Mouse (Mus musculus): Measurements from ENCODE around the gene Ttc4. TPM values are rescaled to one million over a fixed set of nuclear protein-coding genes. Genes with fewer than 3 reads are reported as not detected.
A peak's percentile ranks its signal among the peaks of the same experiment; 100 is the strongest.

Gene Ttc4
- polyA plus RNA-seq, 1 experiment from 2014 or later, result 71.2 TPM

- no peak for ATAC-seq (ENCODE audit: low read depth)
- 56% methylated on average over 6 of the region's 6 CpGs for WGBS
- H3K4me2 ChIP-seq (ENCODE audit: low read depth, low read length), result no peak overlapping the region
Measured at GRCm38 (mm10) chr4:106644218-106644610, 34.5 kb downstream of the Ttc4 start.

GRCm38 (mm10) chr4:106643483-106644217 lies 35.1 kb downstream of the Ttc4 start:
- peak; percentile 47; the same call in 1 of the 2 replicates for ATAC-seq (ENCODE audit: low read depth)
- H3K27me3 ChIP-seq (replicated peaks; ENCODE audit: control insufficient read depth, insufficient read depth, low read length), result no peaks in the 10 kb centered on the region
- H3K4me3 ChIP-seq (ENCODE audit: low read depth, low read length), result no peak overlapping the region
- no peak overlapping the region for H3K9ac ChIP-seq (ENCODE audit: low read depth, low read length)
- H3K9me3 ChIP-seq (ENCODE audit: control insufficient read depth, low read length), result no peaks in the 10 kb centered on the region
- H3K4me2 ChIP-seq (ENCODE audit: low read depth, low read length), result no peak overlapping the region
- peaks cover 11% of the 10 kb centered on the region for H3K4me1 ChIP-seq (ENCODE audit: control insufficient read depth, insufficient read depth, low read length)
- peak; percentile 23 for DNase-seq (ENCODE audit: low spot score)
- H3K36me3 ChIP-seq (ENCODE audit: control insufficient read depth, insufficient read depth, low read length), result no peaks in the 10 kb centered on the region
- 26% methylated on average over 8 of the region's 8 CpGs for WGBS
- no peak overlapping the region for H3K27ac ChIP-seq (replicated peaks; ENCODE audit: low read depth, low read length)

More at GRCm38 (mm10) chr4:106644218-106644610, 34.5 kb downstream of the Ttc4 start:
- Histone ChIP-seq H3K9me3 (ENCODE audit: control insufficient read depth, low read length) (no peaks in the 10 kb centered on the region), H3K27me3 (replicated peaks; ENCODE audit: control insufficient read depth, insufficient read depth, low read length) (no peaks in the 10 kb centered on the region), H3K4me1 (ENCODE audit: control insufficient read depth, insufficient read depth, low read length) (peaks cover 11% of the 10 kb centered on the region), H3K36me3 (ENCODE audit: control insufficient read depth, insufficient read depth, low read length) (no peaks in the 10 kb centered on the region), H3K9ac (ENCODE audit: low read depth, low read length) (no peak overlapping the region), H3K4me3 (ENCODE audit: low read depth, low read length) (no peak overlapping the region), H3K27ac (replicated peaks; ENCODE audit: low read depth, low read length) (no peak overlapping the region)
- DNase-seq (ENCODE audit: low spot score), result no peak

GRCm38 (mm10) chr4:106634086-106634479 lies 44.7 kb downstream of the Ttc4 start:
- no peaks in the 10 kb centered on the region for H3K27me3 ChIP-seq (replicated peaks; ENCODE audit: control insufficient read depth, insufficient read depth, low read length)
- H3K9me3 ChIP-seq (ENCODE audit: control insufficient read depth, low read length), result no peaks in the 10 kb centered on the region
- H3K9ac ChIP-seq (ENCODE audit: low read depth, low read length), result 0 out of 2 replicates have a peak overlapping the region, but pooled peaks have one; percentile 8
- DNase-seq (ENCODE audit: low spot score), result no peak
- H3K4me1 ChIP-seq (ENCODE audit: control insufficient read depth, insufficient read depth, low read length), result peaks cover 22% of the 10 kb centered on the region
- H3K4me2 ChIP-seq (ENCODE audit: low read depth, low read length), result no peak overlapping the region
- H3K4me3 ChIP-seq (ENCODE audit: low read depth, low read length), result no peak overlapping the region
- ATAC-seq (ENCODE audit: low read depth), result no peak
- no peaks in the 10 kb centered on the region for H3K36me3 ChIP-seq (ENCODE audit: control insufficient read depth, insufficient read depth, low read length)
- WGBS, result 33% methylated on average over 5 of the region's 9 CpGs
- H3K27ac ChIP-seq (replicated peaks; ENCODE audit: low read depth, low read length), result peak overlapping the region; percentile 84

- Histone ChIP-seq H3K36me3 (ENCODE audit: control insufficient read depth, insufficient read depth, low read length) (no peaks in the 10 kb centered on the region), H3K4me1 (ENCODE audit: control insufficient read depth, insufficient read depth, low read length) (peaks cover 22% of the 10 kb centered on the region), H3K9ac (ENCODE audit: low read depth, low read length) (0 out of 2 replicates have a peak overlapping the region, but pooled peaks have one; percentile 8), H3K4me2 (ENCODE audit: low read depth, low read length) (no peak overlapping the region), H3K9me3 (ENCODE audit: control insufficient read depth, low read length) (no peaks in the 10 kb centered on the region), H3K4me3 (ENCODE audit: low read depth, low read length) (no peak overlapping the region), H3K27me3 (replicated peaks; ENCODE audit: control insufficient read depth, insufficient read depth, low read length) (no peaks in the 10 kb centered on the region), H3K27ac (replicated peaks; ENCODE audit: low read depth, low read length) (peak overlapping the region; percentile 84)
- ATAC-seq (ENCODE audit: low read depth), result no peak
- DNase-seq (ENCODE audit: low spot score), result peak; percentile 52
- WGBS, result 24% methylated on average over 8 of the region's 8 CpGs
Measured at GRCm38 (mm10) chr4:106633281-106634085, 45.3 kb downstream of the Ttc4 start.

- Histone ChIP-seq H3K27ac (replicated peaks; ENCODE audit: low read depth, low read length) (no peak overlapping the region; the same call in 1 of the 2 replicates), H3K4me3 (ENCODE audit: low read depth, low read length) (no peak overlapping the region), H3K36me3 (ENCODE audit: control insufficient read depth, insufficient read depth, low read length) (no peaks in the 10 kb centered on the region), H3K9me3 (ENCODE audit: control insufficient read depth, low read length) (no peaks in the 10 kb centered on the region), H3K27me3 (replicated peaks; ENCODE audit: control insufficient read depth, insufficient read depth, low read length) (no peaks in the 10 kb centered on the region), H3K4me2 (ENCODE audit: low read depth, low read length) (no peak overlapping the region), H3K4me1 (ENCODE audit: control insufficient read depth, insufficient read depth, low read length) (peaks cover 22% of the 10 kb centered on the region), H3K9ac (ENCODE audit: low read depth, low read length) (no peak overlapping the region)
- WGBS, result 33% methylated on average over 1 of the region's 3 CpGs
- ATAC-seq (ENCODE audit: low read depth) (no peak), DNase-seq (ENCODE audit: low spot score) (peak; percentile 53)
Measured at GRCm38 (mm10) chr4:106632313-106632712, 46.4 kb downstream of the Ttc4 start.

GRCm38 (mm10) chr4:106630333-106631220 lies 48.2 kb downstream of the Ttc4 start:
- H3K4me1 ChIP-seq (ENCODE audit: control insufficient read depth, insufficient read depth, low read length), result peaks cover 22% of the 10 kb centered on the region
- no peaks in the 10 kb centered on the region for H3K9me3 ChIP-seq (ENCODE audit: control insufficient read depth, low read length)
- H3K4me3 ChIP-seq (ENCODE audit: low read depth, low read length), result no peak overlapping the region
- peak overlapping the region; percentile 3; the same call in 1 of the 2 replicates for H3K9ac ChIP-seq (ENCODE audit: low read depth, low read length)
- H3K27me3 ChIP-seq (replicated peaks; ENCODE audit: control insufficient read depth, insufficient read depth, low read length), result no peaks in the 10 kb centered on the region; the same call in 1 of the 2 replicates
- ATAC-seq (ENCODE audit: low read depth) (peak; percentile 86), DNase-seq (ENCODE audit: low spot score) (peak; percentile 87)
- peak overlapping the region; percentile 18 for H3K4me2 ChIP-seq (ENCODE audit: low read depth, low read length)
- peak overlapping the region; percentile 49 for H3K27ac ChIP-seq (replicated peaks; ENCODE audit: low read depth, low read length)
- 17% methylated on average over 14 of the region's 14 CpGs for WGBS
- H3K36me3 ChIP-seq (ENCODE audit: control insufficient read depth, insufficient read depth, low read length), result no peaks in the 10 kb centered on the region

- Histone ChIP-seq H3K4me3 (ENCODE audit: low read depth, low read length) (no peak overlapping the region), H3K27me3 (replicated peaks; ENCODE audit: control insufficient read depth, insufficient read depth, low read length) (peaks cover 8% of the 10 kb centered on the region), H3K4me1 (ENCODE audit: control insufficient read depth, insufficient read depth, low read length) (peaks cover 22% of the 10 kb centered on the region), H3K9me3 (ENCODE audit: control insufficient read depth, low read length) (no peaks in the 10 kb centered on the region), H3K9ac (ENCODE audit: low read depth, low read length) (no peak overlapping the region), H3K4me2 (ENCODE audit: low read depth, low read length) (no peak overlapping the region), H3K36me3 (ENCODE audit: control insufficient read depth, insufficient read depth, low read length) (no peaks in the 10 kb centered on the region), H3K27ac (replicated peaks; ENCODE audit: low read depth, low read length) (no peak overlapping the region)
- no peak for DNase-seq (ENCODE audit: low spot score)
- 71% methylated on average over 5 of the region's 5 CpGs for WGBS
- no peak for ATAC-seq (ENCODE audit: low read depth)
Measured at GRCm38 (mm10) chr4:106629374-106629773, 49.4 kb downstream of the Ttc4 start.
